Mouse (Mus musculus) A20 (cell line): Measurements from ENCODE around the gene Frg2f1.
"Not testable (repeated sequence)": the region's sequence is repeated elsewhere in the genome, so short reads cannot be mapped to it uniquely, and the experiment has no call there.

Experiments
- DNase-seq: peaks from one replicate; pipeline ENCODE4 v3.0.0-alpha.2; 2011; ENCODE audit warnings: low read depth, low spot score

The Frg2f1 gene

GRCm38 (mm10) chr4:119539031-119539824 lies at the start of gene Frg2f1:
Gene Frg2f1 (minus strand): TSS chr4:119539529.
- DNase-seq = peak; percentile 96

- DNase-seq = peak; percentile 42
Measured at GRCm38 (mm10) chr4:119588037-119588436, 48.7 kb upstream of the Frg2f1 start.

GRCm38 (mm10) chr4:119575459-119575858 lies 36.1 kb upstream of the Frg2f1 start:
- DNase-seq = no peak

- no peak for DNase-seq
Measured at GRCm38 (mm10) chr4:119574504-119574903, 35.2 kb upstream of the Frg2f1 start.

GRCm38 (mm10) chr4:119572682-119573081 lies 33.4 kb upstream of the Frg2f1 start:
- no peak for DNase-seq

- DNase-seq = no peak
Measured at GRCm38 (mm10) chr4:119566322-119566835, 27.1 kb upstream of the Frg2f1 start.

- no peak for DNase-seq
Measured at GRCm38 (mm10) chr4:119563136-119563535, 23.8 kb upstream of the Frg2f1 start.

GRCm38 (mm10) chr4:119555466-119555865 lies 16.1 kb upstream of the Frg2f1 start:
- DNase-seq = no peak

- no peak for DNase-seq
Measured at GRCm38 (mm10) chr4:119550864-119551263, 11.5 kb upstream of the Frg2f1 start.

- no peak for DNase-seq
Measured at GRCm38 (mm10) chr4:119540533-119540890, 1.2 kb upstream of the Frg2f1 start.

GRCm38 (mm10) chr4:119539836-119540532 lies 655 bp upstream of the Frg2f1 start:
- DNase-seq = peak; percentile 76

GRCm38 (mm10) chr4:119537436-119537835 lies 1.9 kb downstream of the Frg2f1 start:
- no peak for DNase-seq

- DNase-seq = not testable (repeated sequence)
Measured at GRCm38 (mm10) chr4:119536615-119537014, 2.7 kb downstream of the Frg2f1 start, which contains the start of gene Foxj3. Gene Foxj3 (plus strand): TSS chr4:119537004.

- DNase-seq = no peak
Measured at GRCm38 (mm10) chr4:119535103-119535502, 4.2 kb downstream of the Frg2f1 start.

GRCm38 (mm10) chr4:119531813-119532212 lies 7.5 kb downstream of the Frg2f1 start:
- DNase-seq = peak; percentile 55

- DNase-seq = no peak
Measured at GRCm38 (mm10) chr4:119526329-119526845, 12.9 kb downstream of the Frg2f1 start.

- DNase-seq = no peak
Measured at GRCm38 (mm10) chr4:119524466-119524865, 14.9 kb downstream of the Frg2f1 start.

- DNase-seq = no peak
Measured at GRCm38 (mm10) chr4:119524010-119524409, 15.3 kb downstream of the Frg2f1 start.

- no peak for DNase-seq
Measured at GRCm38 (mm10) chr4:119523575-119523974, 15.8 kb downstream of the Frg2f1 start.

GRCm38 (mm10) chr4:119512731-119513141 lies 26.6 kb downstream of the Frg2f1 start:
- no peak for DNase-seq

- peak; percentile 26 for DNase-seq
Measured at GRCm38 (mm10) chr4:119511591-119511990, 27.7 kb downstream of the Frg2f1 start.

GRCm38 (mm10) chr4:119498319-119498848 lies 40.9 kb downstream of the Frg2f1 start:
- DNase-seq = no peak
